Mouse (Mus musculus) kidney, embryonic 14.5 days (tissue): ENCODE data around the gene Sparc. TPM values are rescaled to one million over a fixed set of nuclear protein-coding genes. Genes with fewer than 3 reads are reported as not detected.

Experiments used
- ATAC-seq: fragments of 200-750 bp; cut with Nextera tagmentation; 2 replicates; pipeline ENCODE4 v1.8.0; 2017; ENCODE audit warnings: moderate number of reproducible peaks, mild to moderate bottlenecking, moderate TSS enrichment, moderate library complexity; ENCODE audit not compliant: low FRiP score, low TSS enrichment
- H3K27ac ChIP-seq: fragments of 300-500 bp; sonication (generic); 2 replicates; pipeline ENCODE4 v1.5.1; 2014; ENCODE audit warnings: low read depth, mild to moderate bottlenecking, low read length, moderate library complexity, mixed read lengths
- H3K27me3 ChIP-seq: fragments of 300-500 bp; sonication (generic); 2 replicates; pipeline ENCODE4 v1.6.1; 2014; ENCODE audit warnings: mild to moderate bottlenecking, low read length; ENCODE audit not compliant: control insufficient read depth, insufficient read depth
- H3K36me3 ChIP-seq: fragments of 300-500 bp; sonication (generic); 2 replicates; pipeline ENCODE4 v1.6.1; 2014; ENCODE audit warnings: low read length, mixed read lengths; ENCODE audit not compliant: control insufficient read depth, insufficient read depth
- H3K4me1 ChIP-seq: fragments of 300-500 bp; sonication (generic); 2 replicates; pipeline ENCODE4 v1.6.1; 2014; ENCODE audit warnings: low read length, mixed read lengths; ENCODE audit not compliant: control insufficient read depth, insufficient read depth
- H3K4me2 ChIP-seq: fragments of 300-500 bp; sonication (generic); replicated peaks from 2 replicates; pipeline ENCODE4 v1.6.1; 2014; ENCODE audit warnings: low read depth, mild to moderate bottlenecking, low read length
- H3K4me3 ChIP-seq: fragments of 300-500 bp; sonication (generic); 2 replicates; pipeline ENCODE4 v1.5.1; 2014; ENCODE audit warnings: mild to moderate bottlenecking, low read length
- H3K9ac ChIP-seq: fragments of 300-500 bp; sonication (generic); 2 replicates; pipeline ENCODE4 v1.6.1; 2014; ENCODE audit warnings: low read depth, mild to moderate bottlenecking, low read length, moderate library complexity
- H3K9me3 ChIP-seq: fragments of 300-500 bp; sonication (generic); 2 replicates; pipeline ENCODE4 v1.6.1; 2016; ENCODE audit warnings: low read length; ENCODE audit not compliant: control insufficient read depth
- WGBS: fragments of 180-500 bp; shearing (Covaris S2); extraction: QIAGEN DNeasy Blood & Tissue Kit; methylation state at CpG from one replicate; pipeline ENCODE4 v1.1.7; 2014; 5-methylcytosine and 5-hydroxymethylcytosine counted together
- polyA plus RNA-seq: library from polyadenylated mRNA; unstranded; fragments of >200 nt; fragmentation: Nextera tagmentation; extraction: Ambion mirVana; gene quantifications from 2 replicates; pipeline ENCODE4 v1.2.1, GENCODE M21; 2014

Gene Sparc
- polyA plus RNA-seq, 1 experiment from 2014 or later, result 919 TPM

DNA sequence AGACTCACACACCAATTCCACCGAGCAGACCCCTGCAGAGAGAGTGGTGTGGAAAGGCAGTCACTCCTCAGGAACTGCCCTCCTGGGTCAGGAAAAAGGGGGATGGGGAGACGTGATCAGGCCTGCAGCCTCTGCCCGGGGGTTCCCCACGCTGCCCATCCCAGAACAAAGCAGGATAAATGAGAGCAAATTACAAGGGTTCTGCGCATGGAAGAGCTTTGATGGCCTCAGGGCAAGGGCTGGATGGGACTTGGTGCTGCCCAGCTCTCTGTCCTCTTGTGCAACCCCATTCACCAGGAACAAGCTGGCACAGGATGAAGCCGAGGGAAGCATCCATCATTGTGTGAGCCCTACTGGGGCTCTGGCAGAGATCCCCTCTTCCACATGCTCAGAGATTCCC is 51.0 kb downstream of the Sparc start:
- H3K4me1 ChIP-seq, result peaks cover 8% of the 10 kb centered on the region; the same call in 1 of the 2 replicates
- H3K9me3 ChIP-seq, result no peaks in the 10 kb centered on the region
- WGBS, result 41% methylated on average over 6 of the region's 6 CpGs
- H3K36me3 ChIP-seq, result no peaks in the 10 kb centered on the region
- no peaks in the 10 kb centered on the region for H3K27me3 ChIP-seq
- no peak for ATAC-seq
- no peak overlapping the region for H3K9ac ChIP-seq
- H3K4me2 ChIP-seq, result no peak overlapping the region
- no peak overlapping the region for H3K27ac ChIP-seq
- no peak overlapping the region for H3K4me3 ChIP-seq

DNA sequence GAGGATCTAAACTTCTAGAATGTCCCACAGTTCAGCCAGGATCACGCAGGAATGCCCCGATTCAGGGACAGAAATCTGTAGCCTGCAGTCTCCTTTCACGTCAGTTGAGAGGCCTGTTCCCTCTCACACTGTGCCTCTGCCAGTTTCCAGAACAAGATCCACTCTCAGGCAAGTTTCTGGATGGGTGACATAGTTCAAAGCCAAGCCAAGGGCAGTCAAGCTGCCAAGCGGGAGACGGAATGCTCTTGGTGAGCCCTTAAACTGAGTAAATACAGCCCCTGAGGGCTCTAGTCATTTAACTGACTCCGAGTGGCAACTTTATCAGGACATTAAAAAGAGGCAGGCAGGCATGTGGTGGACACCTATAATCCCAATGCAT is 53.9 kb downstream of the Sparc start:
- ATAC-seq, result no peak
- H3K27ac ChIP-seq, result peak overlapping the region; percentile 42; the same call in 1 of the 2 replicates
- H3K4me2 ChIP-seq, result no peak overlapping the region
- H3K4me3 ChIP-seq, result no peak overlapping the region
- WGBS, result 29% methylated on average over 6 of the region's 6 CpGs
- H3K27me3 ChIP-seq, result no peaks in the 10 kb centered on the region
- H3K9ac ChIP-seq, result no peak overlapping the region
- peaks cover 8% of the 10 kb centered on the region; the same call in 1 of the 2 replicates for H3K4me1 ChIP-seq
- no peaks in the 10 kb centered on the region for H3K36me3 ChIP-seq
- no peaks in the 10 kb centered on the region for H3K9me3 ChIP-seq

DNA sequence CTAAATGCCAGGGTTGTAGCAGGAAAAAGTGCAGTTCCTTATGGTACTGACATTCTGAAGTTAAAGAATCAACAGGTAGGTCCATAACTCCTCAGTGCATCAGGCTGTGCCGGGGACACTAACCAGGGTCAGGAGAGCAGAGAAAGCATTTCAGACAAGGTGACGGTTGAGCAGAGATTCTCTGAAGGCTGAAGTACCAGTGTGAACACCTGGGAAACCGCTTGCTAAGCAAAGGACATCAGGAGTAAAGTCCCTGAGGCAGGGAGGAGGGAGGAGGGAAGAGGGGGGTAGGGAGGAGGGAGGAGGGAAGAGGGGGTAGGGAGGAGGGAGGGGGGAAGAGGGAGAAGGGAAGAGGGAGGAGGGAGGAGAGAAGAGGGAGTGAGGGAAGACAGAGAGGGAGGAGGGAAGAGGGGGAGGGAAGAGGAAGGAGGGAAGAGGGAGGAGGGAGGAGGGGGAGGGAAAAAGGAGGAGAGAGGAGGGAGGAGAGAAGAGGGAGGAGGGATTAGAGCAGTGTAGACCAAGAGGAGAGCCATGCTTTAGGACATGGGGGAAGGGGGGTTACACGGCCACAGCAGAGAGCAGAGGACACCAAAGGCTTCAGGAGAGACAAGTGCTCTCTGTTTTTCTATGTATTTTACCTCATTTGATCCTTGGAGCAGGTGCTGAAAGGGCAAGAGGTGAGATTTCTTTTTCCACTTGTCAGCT is 54.4 kb downstream of the Sparc start:
- Histone ChIP-seq H3K4me3 (no peak overlapping the region), H3K9ac (no peak overlapping the region), H3K36me3 (no peaks in the 10 kb centered on the region), H3K9me3 (no peaks in the 10 kb centered on the region), H3K4me1 (peaks cover 8% of the 10 kb centered on the region; the same call in 1 of the 2 replicates), H3K27me3 (no peaks in the 10 kb centered on the region), H3K4me2 (no peak overlapping the region), H3K27ac (peak overlapping the region; percentile 42; the same call in 1 of the 2 replicates)
- 44% methylated on average over 4 of the region's 4 CpGs for WGBS
- 0 out of 2 replicates have a peak, but pooled peaks have one; percentile 59 for ATAC-seq

DNA sequence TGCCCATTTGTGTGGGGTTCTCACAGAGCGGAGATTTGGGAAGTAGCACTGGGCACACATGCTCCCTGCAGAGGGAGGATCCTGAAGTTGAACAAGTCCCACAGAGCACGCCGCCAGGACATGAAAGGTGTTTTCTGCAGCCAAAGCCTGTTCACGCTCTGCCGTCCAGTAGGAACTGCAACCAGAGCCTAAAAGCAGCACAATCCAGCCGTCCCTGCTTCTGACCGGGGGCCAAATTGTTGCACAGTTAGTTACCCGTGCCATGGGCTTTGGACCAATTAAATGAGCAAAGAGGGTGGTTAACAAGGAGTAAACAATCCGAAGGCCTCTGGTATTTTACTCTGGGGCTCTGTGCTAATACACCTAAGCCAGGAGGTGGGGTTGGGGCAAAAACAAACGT is 55.2 kb downstream of the Sparc start:
- Histone ChIP-seq H3K36me3 (no peaks in the 10 kb centered on the region), H3K27ac (peak overlapping the region; percentile 30; the same call in 1 of the 2 replicates), H3K9me3 (no peaks in the 10 kb centered on the region), H3K4me1 (peaks cover 8% of the 10 kb centered on the region; the same call in 1 of the 2 replicates), H3K4me3 (no peak overlapping the region), H3K27me3 (no peaks in the 10 kb centered on the region), H3K4me2 (no peak overlapping the region), H3K9ac (no peak overlapping the region)
- 59% methylated on average over 10 of the region's 10 CpGs for WGBS
- no peak for ATAC-seq

DNA sequence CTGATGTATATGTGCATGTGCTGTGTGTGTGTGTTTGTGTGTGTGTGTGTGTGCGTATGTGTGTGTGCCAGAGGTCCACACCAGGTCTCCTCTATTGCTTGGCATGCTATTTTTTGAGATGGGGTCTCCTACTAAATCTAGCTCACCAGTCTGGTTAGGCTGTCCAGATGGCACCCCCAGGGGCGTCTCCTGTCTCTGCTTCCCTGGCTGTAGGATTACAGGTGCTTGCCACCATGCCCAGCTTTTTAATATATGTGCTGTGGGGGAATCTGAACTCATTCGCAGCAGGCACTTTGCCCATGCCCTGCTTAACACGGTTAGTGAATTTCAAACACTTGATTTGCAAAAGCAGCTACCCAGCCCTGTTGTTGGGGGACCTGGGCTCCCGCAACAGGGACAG is 57.1 kb downstream of the Sparc start:
- no peaks in the 10 kb centered on the region for H3K36me3 ChIP-seq
- H3K4me3 ChIP-seq, result no peak overlapping the region
- no peak overlapping the region; the same call in 1 of the 2 replicates for H3K9ac ChIP-seq
- 82% methylated on average over 5 of the region's 5 CpGs for WGBS
- H3K27me3 ChIP-seq, result no peaks in the 10 kb centered on the region
- H3K9me3 ChIP-seq, result no peaks in the 10 kb centered on the region
- H3K4me1 ChIP-seq, result peaks cover 8% of the 10 kb centered on the region; the same call in 1 of the 2 replicates
- no peak overlapping the region for H3K27ac ChIP-seq
- ATAC-seq, result no peak
- no peak overlapping the region for H3K4me2 ChIP-seq

DNA sequence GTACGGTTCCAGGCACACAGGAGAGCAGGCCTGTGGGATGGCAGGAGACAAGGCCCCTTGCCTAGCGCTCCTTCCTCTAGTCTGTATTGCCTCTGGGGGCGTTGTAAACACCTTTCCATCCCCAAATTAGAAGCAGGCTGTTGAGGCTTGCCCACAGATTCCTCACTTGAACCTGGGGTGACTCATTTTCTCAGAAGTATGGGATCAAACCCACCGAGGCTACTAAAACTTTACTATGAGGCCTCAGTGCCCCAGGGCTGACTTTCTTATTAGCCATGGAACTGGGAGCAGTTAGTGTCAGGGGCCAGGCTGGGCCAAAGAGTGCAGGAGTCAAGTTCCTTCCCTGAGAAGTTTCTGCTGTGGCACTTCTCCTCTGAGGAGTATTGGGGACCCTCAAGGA is 57.7 kb downstream of the Sparc start:
- H3K4me2 ChIP-seq, result no peak overlapping the region
- no peak overlapping the region for H3K27ac ChIP-seq
- no peaks in the 10 kb centered on the region for H3K9me3 ChIP-seq
- WGBS, result 47% methylated on average over 4 of the region's 4 CpGs
- H3K36me3 ChIP-seq, result no peaks in the 10 kb centered on the region
- H3K4me1 ChIP-seq, result peaks cover 8% of the 10 kb centered on the region; the same call in 1 of the 2 replicates
- no peaks in the 10 kb centered on the region for H3K27me3 ChIP-seq
- H3K4me3 ChIP-seq, result no peak overlapping the region
- H3K9ac ChIP-seq, result no peak overlapping the region
- no peak for ATAC-seq

DNA sequence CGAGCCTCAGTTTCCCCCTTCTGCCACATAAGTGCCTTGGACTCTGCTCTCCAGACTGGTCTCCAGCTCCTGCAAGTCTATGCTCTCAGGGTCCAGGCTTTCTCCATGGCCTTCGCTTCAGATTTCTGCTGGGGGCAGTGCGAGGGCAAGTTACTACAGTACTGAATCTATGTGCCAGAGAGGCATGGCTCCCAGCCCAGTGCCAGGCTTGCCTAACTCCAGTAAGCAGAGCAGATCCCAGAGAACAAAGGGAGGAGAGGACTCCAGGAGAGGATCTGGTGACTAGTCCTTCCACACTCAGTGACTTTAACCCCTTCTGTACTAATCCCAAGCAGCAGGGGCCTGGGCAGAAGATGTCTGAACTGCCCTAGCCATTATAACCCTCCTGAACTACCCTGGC is 58.3 kb downstream of the Sparc start:
- H3K9ac ChIP-seq, result no peak overlapping the region
- 82% methylated on average over 3 of the region's 3 CpGs for WGBS
- no peak overlapping the region for H3K4me3 ChIP-seq
- no peaks in the 10 kb centered on the region for H3K27me3 ChIP-seq
- H3K36me3 ChIP-seq, result no peaks in the 10 kb centered on the region
- no peak overlapping the region for H3K27ac ChIP-seq
- no peak overlapping the region for H3K4me2 ChIP-seq
- no peak for ATAC-seq
- no peaks in the 10 kb centered on the region for H3K9me3 ChIP-seq
- H3K4me1 ChIP-seq, result peaks cover 8% of the 10 kb centered on the region; the same call in 1 of the 2 replicates

DNA sequence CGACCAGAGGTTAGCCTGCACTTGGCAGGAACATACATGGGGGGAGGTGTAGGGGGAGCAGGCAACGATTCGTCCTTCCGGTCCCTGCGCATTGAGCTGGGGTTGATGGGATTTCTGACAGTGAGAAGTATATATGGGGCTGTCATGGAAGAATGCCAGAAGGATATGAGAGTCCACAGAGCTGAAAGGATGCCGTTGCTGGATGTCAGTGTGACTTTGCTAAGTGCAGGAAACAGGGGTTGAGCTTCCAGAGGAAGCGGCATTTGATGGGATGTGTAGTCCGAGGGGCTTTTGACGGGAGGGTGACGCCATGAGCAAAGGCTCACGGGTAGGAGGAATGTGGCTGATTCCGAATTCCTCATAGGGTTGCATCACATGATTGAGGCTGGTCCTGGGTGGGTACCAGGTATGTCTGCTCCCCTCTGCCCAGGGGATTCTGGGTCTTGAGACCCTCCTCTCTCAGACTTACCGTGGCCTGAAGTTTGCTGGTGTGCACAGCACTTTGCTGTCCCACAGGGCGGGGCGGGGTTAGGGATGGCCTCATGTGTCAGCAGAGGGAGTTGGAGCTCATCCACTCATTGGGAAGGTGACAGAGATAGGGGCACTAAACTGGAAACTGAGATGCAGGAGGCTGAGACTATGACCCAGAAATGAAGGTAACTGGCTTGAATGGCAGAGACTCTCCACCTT is 64.7 kb downstream of the Sparc start:
- Histone ChIP-seq H3K9ac (no peak overlapping the region), H3K9me3 (no peaks in the 10 kb centered on the region), H3K4me2 (no peak overlapping the region), H3K36me3 (no peaks in the 10 kb centered on the region), H3K4me3 (no peak overlapping the region), H3K27ac (no peak overlapping the region), H3K27me3 (no peaks in the 10 kb centered on the region), H3K4me1 (no peaks in the 10 kb centered on the region)
- no peak for ATAC-seq
- 71% methylated on average over 15 of the region's 15 CpGs for WGBS

DNA sequence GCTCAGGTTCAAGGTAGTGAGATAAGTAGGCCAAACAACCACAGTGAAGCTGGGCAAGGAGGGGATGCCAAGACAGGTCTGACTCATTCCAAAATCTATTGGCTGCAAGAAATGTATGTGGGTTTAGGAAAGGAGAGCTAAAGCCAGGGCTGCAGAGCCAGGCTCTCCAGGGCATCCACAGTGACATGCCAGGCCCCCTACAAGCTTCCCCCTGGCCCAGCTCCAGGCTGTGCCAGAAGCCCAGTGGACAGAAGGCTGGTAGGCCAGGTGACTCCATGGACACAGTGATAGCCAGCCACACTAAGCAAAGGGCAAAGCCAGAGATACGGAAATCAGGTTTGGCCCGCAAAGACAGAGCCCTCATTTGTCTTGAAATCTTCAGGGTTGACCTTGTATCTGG is 66.1 kb downstream of the Sparc start:
- Histone ChIP-seq H3K9me3 (no peaks in the 10 kb centered on the region), H3K4me1 (no peaks in the 10 kb centered on the region), H3K9ac (no peak overlapping the region), H3K4me2 (no peak overlapping the region), H3K4me3 (no peak overlapping the region), H3K36me3 (no peaks in the 10 kb centered on the region), H3K27ac (no peak overlapping the region), H3K27me3 (no peaks in the 10 kb centered on the region)
- whole genome bisulfite sequencing, result 92% methylated on average over 2 of the region's 2 CpGs
- ATAC-seq, result no peak
